Mouse (Mus musculus): ENCODE measurements around the gene Zfp217. TPM values are rescaled to one million over a fixed set of nuclear protein-coding genes. Genes with fewer than 3 reads are reported as not detected.

Gene Zfp217
- polyA plus RNA-seq, 1 experiment from 2014 or later: 26.7 TPM

DNA sequence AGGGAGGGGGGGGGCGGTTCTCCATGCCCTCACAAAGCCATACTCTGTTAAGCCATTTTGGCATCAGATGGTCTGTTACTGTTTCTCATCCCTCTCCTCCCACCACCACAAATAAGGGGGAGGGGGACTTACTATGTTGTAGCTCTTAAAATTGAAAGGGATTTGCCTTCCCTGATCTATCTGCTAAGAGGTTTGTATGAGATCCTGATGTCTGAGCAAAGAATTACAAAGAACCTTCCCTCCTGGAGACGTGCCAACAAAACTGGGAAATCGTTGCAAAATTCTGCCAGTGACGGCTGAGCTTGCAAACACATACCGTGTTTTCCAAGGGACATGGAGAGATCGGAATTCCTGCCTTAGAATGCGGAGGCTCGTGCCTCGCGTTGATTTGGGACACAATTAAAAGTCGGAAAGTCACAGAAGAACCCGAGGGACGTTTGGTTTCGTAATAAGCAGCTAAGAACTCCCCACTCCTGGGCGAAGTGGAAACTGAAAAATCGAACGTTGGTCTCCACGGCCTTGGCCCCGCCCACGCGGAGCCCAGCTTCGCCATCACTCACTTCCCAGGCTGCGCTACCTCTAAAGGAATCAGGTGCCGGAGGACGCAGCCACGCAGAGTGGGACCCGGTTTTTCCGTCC is 14.7 kb downstream of the Zfp217 start:
- no peaks in the 10 kb centered on the region for H3K27me3 ChIP-seq
- CTCF ChIA-PET: interaction anchor here (1.1 to 2.7 kb wide), 4 partner anchors 11 to 90 kb away, joined by 3 to 10 read pairs (median 4); partner anchors contain the start of gene Zfp217
- no peak for DNase-seq (ENCODE audit: low read depth, low spot score)
- in situ Hi-C loops (cut with MboI; ENCODE audit: low pct_unique_long_range_greater_than_20kb): no loop called here
- POLR2A ChIA-PET: interaction anchor here (0.6 to 1.2 kb wide), 2 partner anchors 39 to 178 kb away, joined by 3 read pairs; no protein-coding TSS in a partner anchor
- no peak for TF ChIP-seq CTCF (IDR thresholded peaks at IDR 0.05)
- no peak for ATAC-seq

DNA sequence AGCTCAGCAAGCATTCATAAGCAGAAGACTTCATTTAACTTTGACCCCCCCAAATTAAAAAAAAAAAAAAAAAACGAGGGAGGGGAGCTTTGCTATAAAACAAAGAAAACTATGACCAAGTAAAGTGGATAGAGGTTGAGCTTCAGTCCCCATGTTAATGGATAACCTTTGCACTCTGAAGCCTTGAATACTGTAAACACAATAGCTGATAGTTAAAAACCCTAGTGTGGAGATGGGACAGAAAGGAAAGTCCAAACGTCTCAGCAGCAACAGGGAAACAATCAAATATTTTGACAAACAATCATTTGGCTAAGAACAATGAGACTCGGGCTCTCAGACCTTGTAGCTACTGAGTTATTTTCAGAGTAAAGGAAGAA is 15.2 kb downstream of the Zfp217 start:
- no peak for DNase-seq (ENCODE audit: low read depth, low spot score)
- POLR2A ChIA-PET: interaction anchor here (1.2 kb wide), 1 partner anchor 40 kb away, joined by 3 read pairs; no protein-coding TSS in a partner anchor
- TF ChIP-seq CTCF (IDR thresholded peaks at IDR 0.05): no peak
- no peak for ATAC-seq
- CTCF ChIA-PET: interaction anchor here (1.1 to 2.7 kb wide), 4 partner anchors 11 to 90 kb away, joined by 3 to 10 read pairs (median 4); partner anchors contain the start of gene Zfp217
- in situ Hi-C loops (cut with MboI; ENCODE audit: low pct_unique_long_range_greater_than_20kb): no loop called here
- no peaks in the 10 kb centered on the region for H3K27me3 ChIP-seq

DNA sequence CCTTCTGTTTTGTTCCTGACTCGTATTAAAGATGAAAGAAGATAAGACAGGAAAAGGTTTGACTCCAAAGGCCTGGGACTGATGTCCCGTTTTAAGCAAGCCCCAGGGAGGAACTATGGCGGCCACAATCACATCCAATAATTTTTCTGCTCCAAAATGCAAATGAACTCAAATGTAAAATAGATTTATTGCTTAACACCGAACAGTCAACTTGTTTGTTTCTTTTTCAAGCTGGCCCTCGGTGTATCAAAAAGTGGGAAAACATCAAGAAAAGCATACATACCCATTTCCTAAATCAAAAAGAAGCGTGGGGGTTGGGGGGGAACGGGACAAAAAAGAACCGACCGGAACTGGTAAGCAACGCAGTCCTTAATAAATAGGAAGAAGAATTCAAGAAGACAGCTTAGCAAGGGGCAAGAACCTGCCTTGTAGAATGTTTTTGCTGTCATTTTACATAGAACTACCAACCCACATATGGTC is 15.9 kb downstream of the Zfp217 start:
- ChIA-PET POLR2A (interaction anchor here (1.6 kb wide), 1 partner anchor 9 kb away, joined by 3 read pairs; no protein-coding TSS in a partner anchor), CTCF (interaction anchor here (1.2 to 2.7 kb wide), 3 partner anchors 16 to 91 kb away, joined by 3 to 10 read pairs (median 6); partner anchors contain the start of gene Zfp217)
- in situ Hi-C loops (cut with MboI; ENCODE audit: low pct_unique_long_range_greater_than_20kb): no loop called here
- ATAC-seq (no peak), DNase-seq (ENCODE audit: low read depth, low spot score) (no peak)
- TF ChIP-seq CTCF (IDR thresholded peaks at IDR 0.05): no peak
- no peaks in the 10 kb centered on the region for H3K27me3 ChIP-seq

DNA sequence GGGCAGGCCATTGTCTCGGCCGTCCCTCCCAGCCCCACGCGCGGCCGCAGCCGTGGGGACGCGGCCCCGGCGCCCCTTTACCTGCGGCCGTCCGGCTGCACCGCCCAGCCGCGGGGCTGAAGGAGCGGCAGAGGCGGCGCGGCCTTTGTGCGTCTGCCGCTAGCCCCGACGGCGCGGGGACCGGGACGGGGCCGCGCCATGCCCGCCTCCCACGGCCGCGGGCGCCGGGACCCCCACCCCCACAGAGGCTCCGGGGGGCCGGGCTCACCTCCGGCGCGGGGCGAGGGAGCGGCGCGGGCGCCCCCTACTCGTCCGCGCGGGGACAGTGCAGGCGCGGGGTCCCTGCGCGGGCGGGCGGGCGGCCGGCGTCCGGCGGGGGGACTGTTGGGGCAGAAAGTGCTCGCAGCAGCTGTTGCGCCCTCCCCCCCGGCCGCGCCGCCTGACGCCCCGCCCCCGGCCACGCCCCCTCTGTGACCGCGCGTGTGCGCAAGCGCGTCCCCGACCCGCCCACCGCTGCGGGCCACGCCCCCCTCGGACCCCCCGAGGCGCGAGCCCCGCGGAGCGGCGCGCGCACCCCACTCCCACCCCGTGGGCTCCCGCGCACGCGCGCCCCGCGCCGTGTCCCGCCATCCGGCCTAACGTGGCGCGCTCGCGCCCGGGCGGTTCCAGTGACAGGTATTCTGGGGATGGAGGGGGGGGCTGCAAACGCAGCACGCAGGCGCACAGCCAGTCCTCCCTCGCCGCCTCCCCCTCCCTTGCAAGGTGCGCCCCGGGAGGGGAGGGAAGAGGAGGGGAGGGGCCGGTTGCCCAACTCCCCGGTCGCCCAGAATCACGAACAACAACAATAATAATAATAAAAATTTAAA is 16.9 kb downstream of the Zfp217 start:
- TF ChIP-seq CTCF (IDR thresholded peaks at IDR 0.05): no peak
- DNase-seq (ENCODE audit: low read depth, low spot score) (no peak), ATAC-seq (peak; percentile 67)
- ChIA-PET POLR2A (interaction anchor here (0.6 to 1.6 kb wide), 4 partner anchors 8 to 220 kb away, joined by 3 to 4 read pairs (median 4); partner anchors contain the start of gene Zfp217), CTCF (interaction anchor here (2.7 kb wide), 1 partner anchor 17 kb away, joined by 10 read pairs; the partner anchor contains the start of gene Zfp217)
- no peaks in the 10 kb centered on the region for H3K27me3 ChIP-seq
- in situ Hi-C loops (cut with MboI; ENCODE audit: low pct_unique_long_range_greater_than_20kb): no loop called here

DNA sequence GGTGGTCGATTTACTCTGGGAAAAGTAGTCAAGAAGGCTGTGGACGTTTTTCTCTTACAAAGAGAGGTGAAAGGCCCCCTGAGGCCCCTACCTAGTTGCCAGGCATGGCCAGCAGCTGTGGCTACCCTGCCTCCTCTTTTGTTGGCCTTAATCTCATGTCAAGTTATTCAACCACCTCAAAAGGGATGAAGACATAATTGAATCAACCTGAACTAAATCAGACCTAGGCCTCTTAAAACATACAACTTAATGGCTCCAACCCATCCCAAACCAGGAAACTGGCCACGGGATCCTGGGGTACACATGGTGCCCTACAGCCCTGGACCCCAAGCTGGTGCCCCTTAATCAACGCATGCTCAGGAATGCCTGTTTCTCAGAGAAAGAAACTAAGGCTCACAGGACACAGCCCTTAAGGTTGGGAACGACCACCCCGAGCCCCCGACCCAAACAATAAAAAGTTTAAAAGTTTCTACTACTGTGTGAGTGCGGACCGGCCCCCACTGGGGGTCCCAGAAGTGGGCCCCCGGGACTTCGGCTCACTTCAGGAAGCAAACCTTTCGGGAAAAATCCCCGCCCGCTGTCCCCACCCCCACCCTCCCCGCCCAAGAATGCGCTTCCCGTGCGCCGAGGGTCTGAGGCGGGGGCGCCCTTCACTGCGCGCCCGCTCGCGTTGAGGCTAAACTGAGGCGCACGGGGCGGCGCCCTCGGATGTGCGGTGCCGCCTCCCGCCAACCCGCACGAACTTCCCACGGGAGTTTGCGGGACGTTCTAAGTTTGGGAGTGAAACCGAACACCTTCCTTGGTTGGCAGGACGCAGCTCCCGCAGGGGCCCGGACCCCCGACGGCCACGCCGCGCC is 17.8 kb downstream of the Zfp217 start:
- CTCF ChIA-PET: interaction anchor here (1.6 kb wide), 1 partner anchor 89 kb away, joined by 5 read pairs; no protein-coding TSS in a partner anchor

DNA sequence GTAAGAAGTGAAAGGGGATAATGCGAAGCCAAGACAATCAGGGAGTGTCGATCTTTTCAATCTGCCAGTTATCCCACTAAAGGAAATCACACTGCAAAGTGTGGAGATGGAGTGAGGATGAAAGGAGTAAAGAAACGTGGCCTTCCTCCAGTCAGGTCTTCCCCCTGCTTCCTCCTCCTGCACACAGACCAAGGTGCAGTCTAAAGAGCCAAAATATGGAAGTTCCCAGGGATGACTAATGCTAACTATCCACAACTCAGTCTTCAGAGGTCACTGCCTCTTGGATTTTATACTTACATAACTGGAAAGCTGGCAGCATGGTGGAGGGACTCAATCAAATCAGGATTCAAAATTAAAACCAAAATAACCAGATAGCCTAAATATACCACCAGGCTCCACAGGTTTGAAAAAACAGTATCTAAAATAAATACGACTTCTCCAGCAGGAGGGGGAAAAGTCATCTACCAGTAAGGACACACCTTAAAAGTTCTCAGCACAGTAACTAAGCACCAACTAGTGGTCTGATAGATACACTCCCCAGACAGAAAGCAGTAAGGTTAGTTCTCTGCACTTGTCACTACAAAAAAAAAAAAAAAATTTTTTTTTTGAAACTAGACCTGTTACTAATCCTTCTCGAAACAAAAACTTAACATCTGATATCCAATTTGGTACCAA is 18.5 kb downstream of the Zfp217 start:
- in situ Hi-C loops (cut with MboI; ENCODE audit: low pct_unique_long_range_greater_than_20kb): loop anchor here (5.0 to 10.0 kb wide), 2 partner anchors 75 to 383 kb away; no protein-coding TSS in a partner anchor
- H3K27me3 ChIP-seq: no peaks in the 10 kb centered on the region
- DNase-seq (ENCODE audit: low read depth, low spot score) (no peak), ATAC-seq (no peak)
- CTCF ChIA-PET: interaction anchor here (1.6 to 1.7 kb wide), 2 partner anchors 9 to 89 kb away, joined by 5 read pairs; no protein-coding TSS in a partner anchor
- POLR2A ChIA-PET: interaction anchor here (1.5 kb wide), 2 partner anchors 19 to 221 kb away, joined by 3 to 4 read pairs; partner anchors contain the start of gene Zfp217
- TF ChIP-seq CTCF (IDR thresholded peaks at IDR 0.05): peak; percentile 10

More for the DNA sequence above, 17.8 kb downstream of the Zfp217 start:
- POLR2A ChIA-PET: interaction anchor here (0.6 to 1.5 kb wide), 3 partner anchors 12 to 221 kb away, joined by 3 to 4 read pairs (median 4); partner anchors contain the start of gene Zfp217
- in situ Hi-C loops (cut with MboI; ENCODE audit: low pct_unique_long_range_greater_than_20kb): loop anchor here (5.0 to 10.0 kb wide), 2 partner anchors 75 to 382 kb away; no protein-coding TSS in a partner anchor
- ATAC-seq (peak; percentile 20), DNase-seq (ENCODE audit: low read depth, low spot score) (no peak)
- H3K27me3 ChIP-seq: no peaks in the 10 kb centered on the region
- no peak for TF ChIP-seq CTCF (IDR thresholded peaks at IDR 0.05)

DNA sequence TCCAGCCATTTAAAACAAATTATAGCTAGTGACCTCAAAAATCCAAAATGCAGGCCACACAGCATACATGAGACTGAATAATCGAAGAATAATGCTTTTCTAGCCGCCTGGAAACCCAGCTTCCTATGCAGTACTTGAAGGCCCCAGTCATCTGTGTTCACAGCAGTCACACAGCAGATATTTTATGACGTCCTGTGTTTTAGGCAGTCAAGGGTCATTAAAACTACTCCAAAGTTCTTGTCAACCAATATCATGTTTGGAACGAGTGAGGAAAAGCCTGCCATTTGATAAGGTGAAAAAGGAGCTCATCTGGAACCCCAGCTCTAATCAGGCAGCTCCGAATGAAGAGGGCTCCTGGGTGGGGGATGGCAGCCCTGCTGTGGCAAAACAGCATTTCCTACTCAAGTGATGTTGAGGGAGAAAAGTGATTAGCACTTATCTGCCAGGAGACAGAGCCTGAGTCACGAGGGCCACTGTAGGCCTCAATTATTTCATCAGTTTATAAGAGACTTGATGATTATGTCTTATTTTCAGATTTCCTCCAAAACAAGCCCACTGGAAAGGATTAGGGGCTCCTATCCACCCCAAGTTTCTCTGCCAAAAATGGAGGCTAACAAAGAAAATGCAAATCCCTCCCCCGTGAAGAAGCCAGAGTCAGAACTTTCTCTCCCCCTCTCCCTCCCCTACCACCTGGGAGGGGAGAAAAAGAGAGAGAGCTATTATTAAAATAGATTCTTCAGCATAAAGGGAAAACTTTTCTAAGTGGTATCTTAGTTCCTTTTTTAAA is 19.2 kb downstream of the Zfp217 start:
- H3K27me3 ChIP-seq: no peaks in the 10 kb centered on the region
- no peak for TF ChIP-seq CTCF (IDR thresholded peaks at IDR 0.05)
- ChIA-PET POLR2A (interaction anchor here (1.2 kb wide), 1 partner anchor 11 kb away, joined by 4 read pairs; no protein-coding TSS in a partner anchor), CTCF (interaction anchor here (1.1 to 1.7 kb wide), 4 partner anchors 9 to 90 kb away, joined by 3 to 5 read pairs (median 4); no protein-coding TSS in a partner anchor)
- no peak for DNase-seq (ENCODE audit: low read depth, low spot score)
- in situ Hi-C loops (cut with MboI; ENCODE audit: low pct_unique_long_range_greater_than_20kb): loop anchor here (5.0 to 10.0 kb wide), 2 partner anchors 76 to 384 kb away; no protein-coding TSS in a partner anchor
- no peak for ATAC-seq

DNA sequence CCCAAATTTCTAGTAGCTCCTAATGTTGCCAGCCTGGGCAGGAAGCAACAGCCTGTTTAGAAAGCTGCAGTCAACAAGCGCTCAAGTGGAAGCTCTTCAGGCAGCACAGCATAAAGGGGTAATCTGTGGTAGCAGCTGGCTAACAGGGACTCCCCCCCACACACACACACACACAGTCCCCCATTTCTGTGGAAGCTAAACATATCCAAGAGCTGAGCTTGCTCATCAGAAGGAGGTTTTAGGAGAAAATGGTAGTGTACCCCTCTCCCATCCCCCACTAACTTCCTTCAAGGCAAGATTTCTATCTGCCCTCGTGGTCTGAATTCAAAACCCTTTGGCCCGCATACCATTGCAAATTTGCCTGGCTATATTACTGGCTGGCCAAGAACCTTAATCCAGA is 20.4 kb downstream of the Zfp217 start:
- DNase-seq (ENCODE audit: low read depth, low spot score) (no peak), ATAC-seq (no peak)
- in situ Hi-C loops (cut with MboI; ENCODE audit: low pct_unique_long_range_greater_than_20kb): loop anchor here (5.0 to 10.0 kb wide), 2 partner anchors 77 to 385 kb away; no protein-coding TSS in a partner anchor
- ChIA-PET POLR2A (interaction anchor here (1.2 kb wide), 1 partner anchor 12 kb away, joined by 4 read pairs; no protein-coding TSS in a partner anchor), CTCF (interaction anchor here (1.1 to 1.6 kb wide), 4 partner anchors 10 to 112 kb away, joined by 3 to 4 read pairs (median 3); no protein-coding TSS in a partner anchor)
- H3K27me3 ChIP-seq: no peaks in the 10 kb centered on the region
- no peak for TF ChIP-seq CTCF (IDR thresholded peaks at IDR 0.05)

All from Patski (cell line).